23 mouse cellular contexts compared by ENCODE assay signal in genomic region chr7:46502650-46503049, GRCm38 (mm10).
A peak's percentile ranks its signal among the peaks of the same experiment; 100 is the strongest.
DNase-seq lines count a peak whose midpoint lies in the region; ATAC-seq and TF ChIP-seq lines count a peak whose summit lies in the region.
"Had no signal": no experiment of that assay in that cellular context is flagged by ENCODE, and none has a peak within 500 bp of the region (broad histone marks: within the 10 kb centered on the region; RNA-seq: fewer than 3 reads in every experiment).

No protein-coding gene starts in this region.

- TF ChIP-seq CTCF in G1E (IDR thresholded peaks at IDR 0.05; ENCODE audit: low read depth, low read length), result no peak

- no peaks in the 10 kb centered on the region; the same call in 1 of the 2 replicates for H3K27me3 ChIP-seq in G1E (ENCODE audit: insufficient read depth, low read length)
- H3K27me3 ChIP-seq: embryonic facial prominence, embryonic 12.5 days; embryonic facial prominence, embryonic 15.5 days; heart, embryonic 12.5 days; heart, embryonic 15.5 days had no signal

- H3K9me3 ChIP-seq in G1E (replicated peaks), result peaks cover 2% of the 10 kb centered on the region; the same call in 1 of the 2 replicates
- H3K9me3 ChIP-seq: embryonic facial prominence, embryonic 12.5 days; embryonic facial prominence, embryonic 15.5 days; heart, embryonic 12.5 days; heart, embryonic 15.5 days had no signal

- DNase-seq in CD4-positive helper T cell, adult 2 months (ENCODE audit: low read depth, low spot score), result peak; percentile 12
- DNase-seq in G1E (ENCODE audit: low spot score), result no peak
- DNase-seq in T-cell, adult 2 months (ENCODE audit: low spot score), result peak; percentile 7
- DNase-seq in frontal cortex, postnatal 14 days (ENCODE audit: low spot score in 2 of 2), result no peak
- no peak for DNase-seq in layer of hippocampus, adult 18-20 months (ENCODE audit: low spot score in 2 of 2)
- DNase-seq: adrenal gland, postnatal 10 days; adrenal gland, postnatal 36 days; cerebellum, adult 18-20 months; cerebellum, adult 9-10 months; cerebellum, postnatal 14 days; forebrain, postnatal 0 days; gastrocnemius, postnatal 25 days; heart, adult 18-20 months; heart, postnatal 10 days; heart, postnatal 36 days had no signal

- peaks cover 48% of the 10 kb centered on the region for H3K36me3 ChIP-seq in G1E (replicated peaks)
- H3K36me3 ChIP-seq: embryonic facial prominence, embryonic 12.5 days; embryonic facial prominence, embryonic 15.5 days; heart, embryonic 12.5 days; heart, embryonic 15.5 days had no signal

- H3K4me1 ChIP-seq in G1E (ENCODE audit: insufficient read depth, low read depth, low read length), result peaks cover 17% of the 10 kb centered on the region
- H3K4me1 ChIP-seq: embryonic facial prominence, embryonic 12.5 days; embryonic facial prominence, embryonic 15.5 days; heart, embryonic 12.5 days; heart, embryonic 15.5 days had no signal

- no peak overlapping the region for H3K4me3 ChIP-seq in G1E (ENCODE audit: low read depth, low read length)
- H3K4me3 ChIP-seq: embryonic facial prominence, embryonic 12.5 days; embryonic facial prominence, embryonic 15.5 days; heart, embryonic 12.5 days; heart, embryonic 15.5 days had no signal

- peak; percentile 15; the same call in 1 of the 2 replicates for ATAC-seq in G1E (ENCODE audit: extremely low read depth, insufficient number of reproducible peaks, low FRiP score, poor library complexity, severe bottlenecking)
- peak; percentile 9; the same call in 1 of the 2 replicates for ATAC-seq in megakaryocyte-erythroid progenitor cell, adult 5-6 weeks (replicated peaks; ENCODE audit: low FRiP score, low TSS enrichment, poor library complexity, severe bottlenecking)
- ATAC-seq: forebrain, embryonic 14.5 days; forebrain, postnatal 0 days; hindbrain, postnatal 0 days; inflammation-experienced regulatory T-cells, adult 6 months had no signal

Comparison
In these comparisons a context has a peak if more than half of its experiments do, and no peak if none do; other contexts are left out.
1. DNase-seq: peak in CD4-positive helper T cell, adult 2 months (single experiment) and T-cell, adult 2 months (single experiment); none in G1E (single experiment), frontal cortex, postnatal 14 days (0 of 2) and layer of hippocampus, adult 18-20 months (0 of 2).